Mouse (Mus musculus): ENCODE results near the gene Ccdc28b.

Ccdc28b gene

DNA sequence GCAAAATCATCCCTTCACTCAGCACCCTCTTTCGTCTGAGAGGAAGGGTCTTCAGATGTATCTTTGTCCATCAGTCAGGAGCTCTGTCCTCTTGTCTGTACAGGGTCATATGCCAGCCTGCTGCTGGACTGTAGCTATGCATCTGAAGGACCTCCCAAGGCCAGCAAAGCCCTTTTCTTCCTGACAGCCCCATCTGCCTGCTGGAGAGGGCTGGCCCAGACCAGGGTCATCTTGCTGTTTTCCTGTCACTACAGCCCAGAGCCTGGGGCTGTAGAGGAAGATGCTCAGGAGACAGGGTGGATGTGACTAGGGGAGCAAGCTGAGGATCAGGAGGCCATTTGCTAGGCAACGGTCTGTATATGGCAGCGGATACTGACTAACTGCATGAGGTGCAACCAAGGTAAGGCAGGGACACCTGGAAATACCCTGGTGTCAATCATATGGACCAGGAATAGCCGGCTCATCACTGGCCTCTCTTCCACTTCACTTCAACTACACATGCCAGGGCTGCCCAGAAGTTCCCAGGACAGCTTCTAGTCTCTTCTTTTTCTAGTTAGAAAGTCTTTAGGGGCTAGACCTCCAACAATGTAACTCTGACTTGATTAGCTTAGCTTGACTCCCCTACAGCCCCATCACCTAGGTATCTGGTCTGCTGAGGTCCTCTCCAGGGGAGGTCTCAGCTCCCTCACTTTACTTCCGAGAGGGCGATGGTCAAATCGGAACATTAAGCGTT, 778 bp downstream of the Ccdc28b start:
- no peak for DNase-seq (ENCODE audit: low read depth, low spot score)

DNA sequence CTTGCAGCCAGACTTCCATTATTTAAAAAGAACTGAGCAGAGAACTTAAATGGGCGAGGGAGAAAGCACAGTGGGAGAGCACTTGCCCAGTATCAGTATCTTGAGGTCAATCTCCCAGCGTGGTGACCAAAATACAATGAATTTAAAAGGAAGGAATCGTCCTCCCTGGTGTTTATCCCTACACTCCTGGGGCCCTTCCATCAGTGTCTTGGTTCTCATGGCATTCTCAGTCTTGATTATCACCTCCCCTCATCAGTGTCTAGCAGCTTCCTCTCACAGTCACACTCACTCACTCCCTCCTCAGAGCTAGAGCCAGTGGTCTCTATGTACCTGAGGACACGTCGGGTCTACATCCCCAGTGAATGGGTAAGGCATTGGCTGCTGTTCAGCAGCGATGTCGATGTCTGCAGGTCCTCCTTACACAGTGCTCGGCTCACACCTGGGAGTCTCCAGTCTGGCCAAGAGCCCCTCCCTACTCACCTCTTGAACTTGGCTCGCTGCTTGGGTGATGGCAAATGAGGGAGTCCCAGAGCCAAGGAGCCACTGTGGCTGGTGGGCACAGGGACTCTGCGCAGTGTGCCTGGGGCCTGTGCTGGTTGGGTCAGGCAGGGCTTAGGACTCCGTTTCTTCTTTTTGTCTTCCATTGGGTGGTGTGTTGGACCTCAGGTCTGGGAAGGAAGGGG, 1.5 kb downstream of the Ccdc28b start:
- DNase-seq (ENCODE audit: low read depth, low spot score): no peak

DNA sequence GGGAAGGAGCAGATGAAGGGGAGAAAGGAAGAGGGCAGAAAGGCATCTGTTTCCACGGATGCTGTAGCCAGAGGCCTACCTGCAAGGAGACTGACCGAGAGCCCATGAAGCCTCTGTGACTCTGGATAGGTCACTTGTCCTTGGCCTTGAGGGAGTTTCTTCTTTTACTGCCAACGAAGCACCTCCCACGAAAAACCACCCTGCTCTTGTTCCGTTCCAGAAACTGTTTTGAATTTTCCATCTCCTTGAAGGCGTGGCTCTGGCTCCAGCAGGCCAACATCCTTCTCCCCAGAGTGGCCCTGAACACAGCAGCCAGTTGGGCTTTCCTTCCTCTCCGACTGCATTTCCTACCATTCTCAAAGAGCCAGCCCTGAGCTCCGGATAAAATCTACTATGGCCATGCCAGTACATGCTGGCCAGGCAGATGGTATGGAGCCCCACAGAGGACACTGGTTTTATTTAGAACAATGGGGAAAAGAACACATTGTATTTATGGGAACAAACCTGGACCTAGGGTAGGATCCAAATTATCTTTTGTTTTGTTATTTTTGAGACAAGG, 2.4 kb downstream of the Ccdc28b start:
- DNase-seq (ENCODE audit: low read depth, low spot score): no peak

DNA sequence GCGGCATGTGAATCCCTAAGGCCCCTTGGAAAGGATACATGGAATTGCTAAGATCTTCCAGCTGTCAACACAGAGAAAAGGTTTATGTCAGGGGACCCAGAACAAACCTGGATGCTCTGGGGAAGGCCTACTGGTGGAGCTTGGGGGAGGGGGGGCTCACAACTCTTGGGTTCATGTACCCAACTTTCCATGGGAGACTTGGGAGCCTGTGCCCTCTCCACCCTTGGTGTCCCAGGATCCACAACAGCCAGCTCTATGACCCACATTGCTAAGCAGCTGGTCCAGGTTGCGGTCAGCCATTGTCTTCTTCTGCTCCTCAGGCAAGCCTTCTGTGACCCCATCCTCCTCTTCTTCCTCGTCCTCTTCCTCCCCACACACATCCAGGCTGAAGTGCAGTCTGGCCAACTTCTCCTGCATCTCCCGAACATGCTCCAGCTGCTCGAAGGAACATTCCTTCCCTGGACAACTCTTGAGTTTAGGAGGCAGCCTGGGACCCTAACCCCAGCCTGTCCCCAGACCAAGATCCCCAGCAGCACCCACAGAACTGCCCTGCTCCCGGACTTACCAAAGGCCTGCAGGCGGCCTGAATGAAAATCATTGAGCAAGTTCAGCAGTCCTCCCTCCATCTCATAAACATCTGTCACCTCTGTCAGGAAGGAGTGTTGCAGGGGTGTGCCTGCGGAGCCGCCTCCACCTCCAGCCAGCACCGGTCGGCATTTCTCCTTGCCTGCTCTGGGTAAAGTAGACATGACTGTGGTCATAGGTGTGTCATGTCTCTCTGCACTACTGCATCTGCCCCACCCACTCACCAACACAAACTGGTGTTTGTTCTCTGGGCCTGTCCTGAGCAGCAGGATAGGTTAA, 3.1 kb downstream of the Ccdc28b start:
- no peak for DNase-seq (ENCODE audit: low read depth, low spot score)

DNA sequence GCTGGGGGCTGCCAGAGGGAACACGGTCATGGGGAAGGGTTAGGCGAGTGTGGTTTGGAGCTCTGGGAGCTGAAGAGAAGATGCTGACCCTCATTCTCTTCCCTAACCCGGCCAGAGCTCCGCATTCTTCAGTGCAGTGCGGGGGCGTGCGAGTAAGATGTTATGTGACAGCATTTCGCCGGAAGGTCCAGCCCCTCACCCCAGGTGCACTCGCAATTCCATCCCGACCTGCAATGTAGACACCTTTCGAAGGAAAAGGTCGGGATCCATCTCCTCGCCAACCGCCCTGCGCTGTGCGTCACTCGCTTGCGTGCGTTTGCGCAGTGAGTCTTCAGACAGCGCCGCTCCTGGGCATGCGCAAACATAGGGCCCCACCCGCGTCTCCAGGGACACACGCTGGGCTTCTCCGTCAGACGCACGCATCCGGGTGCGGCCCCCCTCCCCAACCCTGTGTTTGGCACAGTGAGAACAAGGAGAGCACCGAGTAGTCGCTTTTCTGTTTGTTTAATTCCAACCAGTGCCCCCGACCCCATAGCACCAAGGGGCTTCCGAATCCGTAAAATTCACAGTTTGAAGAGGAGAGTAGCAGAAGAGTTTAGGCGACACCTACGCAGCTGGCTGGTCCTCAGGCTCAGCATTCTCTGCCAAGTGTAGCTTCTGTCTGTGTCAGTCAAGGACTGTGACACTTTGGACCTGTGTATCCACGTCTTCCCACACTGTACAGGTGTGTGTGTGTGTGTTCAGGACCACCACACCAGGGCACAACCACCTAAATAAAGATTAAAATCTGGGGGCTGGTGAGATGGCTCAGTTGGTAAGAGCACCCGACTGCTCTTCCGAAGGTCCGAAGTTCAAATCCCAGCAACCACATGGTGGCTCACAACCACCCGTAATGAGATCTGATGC, 4.7 kb downstream of the Ccdc28b start, which contains the start of gene Iqcc:
Iqcc (minus strand) TSS at position 314 of the 906 bp plus-strand sequence.
- DNase-seq (ENCODE audit: low read depth, low spot score): peak; percentile 88

DNA sequence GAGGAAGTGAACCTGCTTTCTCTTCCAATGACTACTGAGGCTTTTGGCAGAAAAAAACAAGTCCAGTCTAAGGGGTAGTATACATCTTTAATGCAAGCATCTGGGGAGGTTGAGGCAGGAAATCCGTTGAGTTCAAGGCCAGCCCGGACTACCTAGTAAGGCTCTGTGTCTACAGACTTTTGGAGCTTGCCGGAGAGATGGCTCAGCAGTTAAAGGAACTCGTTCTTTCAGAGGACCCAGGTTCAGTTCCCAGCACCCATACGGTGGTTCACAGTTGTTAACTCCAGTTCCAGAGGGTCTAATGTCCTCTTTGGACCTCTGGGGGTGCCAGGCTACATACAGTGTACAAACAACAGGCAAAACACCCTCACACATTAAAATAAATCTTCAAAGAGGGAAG, 5.7 kb downstream of the Ccdc28b start:
- no peak for DNase-seq (ENCODE audit: low read depth, low spot score)

DNA sequence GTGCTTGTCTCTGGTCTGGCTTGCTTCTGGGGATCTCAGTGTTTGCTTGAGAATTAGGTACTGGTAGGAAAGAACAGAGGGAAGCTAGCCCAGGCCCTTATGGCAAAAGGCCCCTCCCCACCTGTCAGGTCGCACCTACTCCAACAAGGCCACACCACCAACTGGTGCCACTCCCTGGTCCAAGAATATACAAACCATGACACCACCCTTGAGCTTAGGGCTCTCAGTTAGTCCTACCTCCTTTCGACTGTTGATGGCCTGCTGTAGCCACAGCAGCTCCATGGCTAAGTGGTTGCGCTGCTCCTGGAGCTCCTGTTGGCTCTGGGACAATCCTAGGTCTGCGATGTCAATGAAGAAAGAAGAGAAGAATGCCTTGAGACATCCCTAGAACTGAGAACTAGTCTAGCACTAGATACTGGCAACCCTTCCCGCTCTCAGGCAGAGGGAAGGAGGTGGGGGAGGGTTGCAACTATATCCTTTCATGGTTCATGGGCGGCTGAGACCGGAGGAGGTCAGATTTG, 6.6 kb downstream of the Ccdc28b start:
- DNase-seq (ENCODE audit: low read depth, low spot score): no peak

DNA sequence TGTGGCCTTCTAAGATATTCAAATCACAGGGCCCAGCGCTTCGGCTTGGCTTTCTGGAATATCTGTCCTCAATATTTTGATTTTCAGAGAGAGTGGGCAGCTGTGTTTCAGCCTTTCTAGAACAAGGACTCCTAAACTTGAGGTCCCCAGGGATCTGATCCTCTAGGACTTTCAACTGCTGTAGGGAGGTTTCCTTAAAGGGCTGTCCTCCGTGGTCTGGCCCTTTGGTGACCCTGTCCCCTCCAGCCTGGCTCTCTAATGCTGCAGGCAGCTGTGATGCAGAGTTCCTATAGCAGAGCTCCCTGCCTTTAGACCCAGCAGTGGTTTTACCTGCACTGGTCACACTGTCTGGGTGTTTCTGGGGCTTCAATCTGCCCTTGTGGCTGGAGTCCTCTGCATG, 7.1 kb downstream of the Ccdc28b start:
- no peak for DNase-seq (ENCODE audit: low read depth, low spot score)

DNA sequence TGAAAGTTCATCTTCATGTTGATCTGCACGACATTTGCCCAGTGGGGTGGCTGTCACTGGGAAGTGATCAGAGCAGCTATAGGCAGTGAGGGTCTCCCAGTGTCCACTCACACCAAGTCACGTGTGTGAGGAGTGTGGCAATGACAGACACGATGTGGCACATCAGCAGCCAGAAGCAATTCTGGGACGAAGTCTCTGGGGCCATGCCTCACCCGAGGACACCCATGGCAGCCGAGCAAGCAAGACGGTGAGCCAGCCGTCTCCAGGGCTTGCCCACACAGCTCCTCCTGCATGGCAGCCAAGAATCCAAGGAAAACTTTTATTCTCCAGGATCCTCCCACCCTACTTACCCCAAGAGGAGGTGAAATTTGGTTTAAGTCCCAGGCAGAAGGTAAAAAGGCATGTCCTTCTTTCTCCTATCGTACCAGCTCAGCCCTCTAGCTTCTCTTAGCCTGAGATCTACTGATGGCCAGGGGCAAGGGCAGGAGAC, 7.9 kb downstream of the Ccdc28b start:
- no peak for DNase-seq (ENCODE audit: low read depth, low spot score)

DNA sequence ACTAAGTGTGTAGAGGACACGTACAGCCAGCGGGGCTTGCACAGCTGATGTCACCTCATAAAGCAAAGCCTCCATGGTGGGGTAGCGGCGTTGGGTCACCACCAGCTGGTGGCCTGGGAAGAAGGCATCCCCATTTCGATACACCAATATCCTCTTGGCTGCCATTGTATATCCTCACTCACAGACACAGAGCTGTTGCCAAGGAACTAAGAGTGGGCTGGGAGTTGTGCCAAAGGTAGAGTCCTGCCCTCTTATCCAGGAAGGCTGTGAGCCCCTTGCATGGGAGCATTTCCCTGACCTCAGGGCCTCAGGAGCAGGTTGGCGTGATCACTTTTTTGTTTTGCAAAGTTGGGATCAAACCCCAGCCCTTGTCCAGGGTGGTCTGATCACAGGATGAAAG, 9.7 kb downstream of the Ccdc28b start, which contains the start of gene Dcdc2b:
Dcdc2b (minus strand) TSS at position 165 of the 400 bp plus-strand sequence.
- DNase-seq (ENCODE audit: low read depth, low spot score): no peak

DNA sequence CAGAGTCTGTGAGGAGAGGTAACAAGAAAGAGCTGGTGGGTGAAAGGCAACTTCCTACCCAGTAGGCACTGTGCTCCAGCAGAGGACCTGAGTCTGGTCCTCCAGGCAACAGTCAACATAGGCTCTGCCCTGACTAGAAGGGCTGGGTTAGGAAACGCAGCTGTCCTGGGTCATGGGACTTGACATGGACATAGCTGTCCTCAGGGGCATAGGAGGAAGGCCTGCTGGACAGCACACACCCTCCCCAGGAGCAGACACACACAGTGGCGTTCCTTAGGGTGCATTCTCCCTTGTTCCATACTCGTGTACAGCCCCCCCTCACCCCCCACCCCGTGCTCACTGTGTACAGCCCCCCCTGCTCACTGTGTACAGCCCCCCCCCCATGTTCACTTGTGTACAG, 13.3 kb downstream of the Ccdc28b start:
- DNase-seq (ENCODE audit: low read depth, low spot score): no peak

DNA sequence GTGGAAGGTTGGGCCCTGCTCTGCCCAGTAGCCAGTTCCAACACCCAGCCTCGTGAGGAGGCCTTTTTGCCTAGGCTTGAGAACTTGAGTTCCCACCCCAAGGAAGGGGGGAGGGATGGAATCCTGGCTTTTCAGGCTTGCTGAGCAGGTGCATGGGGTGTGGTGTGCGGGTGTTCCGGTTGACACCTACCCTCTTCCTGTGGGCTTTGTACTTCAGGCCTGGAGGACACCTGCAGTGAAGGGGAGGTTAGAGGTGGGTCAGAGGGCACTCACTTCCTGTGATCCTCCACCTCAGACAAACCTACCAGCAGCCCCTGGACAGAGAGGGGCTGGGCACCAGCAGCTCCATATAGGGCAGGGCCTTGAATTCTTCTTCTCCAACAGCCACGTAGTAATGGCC, 13.7 kb downstream of the Ccdc28b start:
- no peak for DNase-seq (ENCODE audit: low read depth, low spot score)

DNA sequence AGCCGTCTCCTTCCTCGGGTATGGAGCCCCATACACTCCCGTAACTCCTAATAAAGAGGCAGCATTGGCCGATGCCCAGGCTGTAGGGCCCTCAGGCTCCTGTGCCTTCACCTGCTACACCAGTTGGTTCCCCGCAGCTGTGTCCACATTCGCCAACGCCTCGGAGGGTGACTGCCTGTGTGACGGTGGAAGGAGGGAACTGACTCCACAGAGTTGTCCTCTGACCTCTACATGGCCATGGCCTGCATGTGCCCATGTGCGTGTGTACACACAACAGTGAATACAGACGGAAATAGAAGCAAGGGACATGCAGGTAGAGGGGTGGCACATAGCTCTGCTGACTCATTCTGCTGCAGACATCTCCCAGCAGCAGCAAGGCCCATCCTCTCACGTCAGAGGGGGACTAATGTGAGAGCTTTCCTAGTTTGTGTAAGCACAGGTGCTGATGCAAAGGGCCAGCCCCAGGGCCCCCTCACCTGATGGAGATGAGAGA, 14.6 kb downstream of the Ccdc28b start:
- no peak for DNase-seq (ENCODE audit: low read depth, low spot score)

DNA sequence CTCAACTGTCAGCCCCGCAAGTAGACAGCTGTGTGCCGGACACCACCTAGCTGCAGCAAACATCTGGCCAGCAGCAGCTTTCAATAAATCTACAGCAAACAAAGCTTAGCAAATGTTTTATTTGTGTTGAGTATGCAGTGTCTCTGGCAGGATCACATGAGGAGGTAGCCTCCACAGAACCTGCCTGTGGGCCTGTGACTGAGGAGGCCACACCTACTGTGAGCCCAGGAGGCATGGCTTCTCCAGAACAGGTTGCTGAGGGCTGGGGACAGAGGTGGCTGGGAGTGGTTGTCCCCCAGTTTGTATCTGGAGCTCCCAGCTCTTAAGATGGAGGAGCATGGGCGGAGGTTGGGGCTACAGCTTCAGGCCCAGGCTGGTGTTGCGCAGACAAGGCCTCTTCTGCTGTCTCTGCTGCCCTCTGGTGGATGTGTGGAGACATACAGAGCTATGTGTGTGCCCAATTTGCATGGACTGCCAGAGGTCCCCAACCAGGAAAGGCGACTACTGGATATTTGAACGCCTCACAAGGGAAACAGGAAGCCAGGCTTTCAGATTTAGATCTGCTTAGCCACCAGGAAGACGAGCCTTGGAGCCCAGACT, 15.2 kb downstream of the Ccdc28b start:
- peak; percentile 79 for DNase-seq (ENCODE audit: low read depth, low spot score)

DNA sequence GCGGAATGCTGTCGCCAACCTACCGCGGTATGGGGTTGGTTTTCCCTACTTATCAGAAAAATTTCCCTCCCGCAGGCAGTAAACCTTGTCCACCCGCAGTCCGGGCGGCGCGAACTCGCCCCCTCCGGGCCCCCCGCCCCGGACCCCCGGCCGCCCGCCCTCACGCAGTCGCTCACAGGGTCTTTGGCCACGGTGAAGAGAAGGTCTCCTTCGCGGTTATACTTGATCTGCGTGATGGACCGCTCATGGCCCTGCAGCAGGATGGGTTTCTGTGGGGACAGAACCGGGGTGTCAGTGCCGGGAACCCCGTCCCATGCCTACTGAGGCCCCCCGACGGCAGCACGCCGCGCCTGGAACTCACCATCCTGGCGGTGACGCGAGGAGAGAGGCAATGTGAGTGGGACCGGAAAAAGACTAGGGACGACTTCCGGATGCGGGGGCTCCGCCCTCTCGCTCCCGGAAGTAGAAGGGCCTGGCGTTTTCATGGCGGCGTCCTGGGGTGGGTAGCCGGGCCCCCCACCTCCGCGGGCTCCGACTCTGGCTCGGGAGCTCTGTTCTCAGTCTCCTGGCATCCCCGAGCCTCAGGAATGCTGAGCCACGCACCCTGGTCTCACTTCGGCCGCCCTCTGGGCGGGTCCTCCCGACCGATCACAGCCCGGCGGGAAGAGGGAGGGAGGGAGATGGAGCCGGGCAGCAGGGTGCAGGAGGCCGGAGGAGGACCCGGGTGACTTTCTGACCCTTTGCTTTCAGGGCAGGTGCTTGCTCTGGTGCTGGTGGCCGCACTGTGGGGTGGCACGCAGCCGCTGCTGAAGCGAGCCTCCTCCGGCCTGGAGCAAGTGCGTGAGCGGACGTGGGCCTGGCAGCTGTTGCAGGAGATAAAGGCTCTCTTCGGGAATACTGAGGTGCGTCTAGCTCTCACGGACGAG, 23.3 kb downstream of the Ccdc28b start, which contains the start of the genes Eif3i and Tmem234:
Eif3i (minus strand) TSS at position 416 of the 926 bp plus-strand sequence.
Tmem234 (plus strand) TSS at position 436 of the 926 bp plus-strand sequence.
- peak; percentile 68 for DNase-seq (ENCODE audit: low read depth, low spot score)

DNA sequence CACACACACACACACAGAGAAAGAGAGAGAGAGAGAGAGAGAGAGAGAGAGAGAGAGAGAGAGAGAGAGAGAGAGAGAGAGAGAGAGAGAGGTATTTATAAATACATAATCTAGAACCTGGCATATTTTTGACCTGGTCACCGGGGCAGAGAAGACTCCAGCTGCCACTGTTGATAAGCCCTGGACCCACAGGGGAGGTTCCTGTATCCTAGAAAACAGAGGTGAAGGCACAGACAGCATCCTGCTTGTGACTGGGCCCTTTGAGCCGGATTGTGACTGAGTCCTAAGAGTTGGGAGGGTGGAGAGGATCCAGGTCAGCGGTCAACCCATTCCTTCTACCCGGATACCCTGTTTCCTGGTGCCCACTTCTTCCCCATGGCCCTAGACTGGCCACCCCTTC, 34.9 kb downstream of the Ccdc28b start:
- no peak for DNase-seq (ENCODE audit: low read depth, low spot score)

DNA sequence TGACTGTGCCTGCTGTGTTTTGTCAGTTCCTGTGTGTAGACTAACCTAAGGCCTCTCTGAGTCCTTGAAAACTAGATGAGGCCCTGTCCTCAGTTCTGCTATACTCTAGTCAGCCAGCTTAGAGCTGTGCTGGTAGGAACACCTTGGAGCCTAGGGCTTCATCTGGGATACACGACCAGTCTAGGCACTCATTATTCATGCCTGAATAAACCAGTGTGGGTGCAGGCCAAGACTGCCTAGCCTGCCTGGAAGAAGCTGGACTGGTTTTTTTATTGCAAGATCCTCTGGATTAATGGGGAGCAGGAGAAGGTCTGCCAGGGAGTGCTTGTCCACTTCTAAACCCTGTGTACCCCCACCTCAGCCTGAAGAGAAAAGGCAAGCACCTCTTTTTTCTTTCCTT, 36.8 kb downstream of the Ccdc28b start:
- DNase-seq (ENCODE audit: low read depth, low spot score): no peak

DNA sequence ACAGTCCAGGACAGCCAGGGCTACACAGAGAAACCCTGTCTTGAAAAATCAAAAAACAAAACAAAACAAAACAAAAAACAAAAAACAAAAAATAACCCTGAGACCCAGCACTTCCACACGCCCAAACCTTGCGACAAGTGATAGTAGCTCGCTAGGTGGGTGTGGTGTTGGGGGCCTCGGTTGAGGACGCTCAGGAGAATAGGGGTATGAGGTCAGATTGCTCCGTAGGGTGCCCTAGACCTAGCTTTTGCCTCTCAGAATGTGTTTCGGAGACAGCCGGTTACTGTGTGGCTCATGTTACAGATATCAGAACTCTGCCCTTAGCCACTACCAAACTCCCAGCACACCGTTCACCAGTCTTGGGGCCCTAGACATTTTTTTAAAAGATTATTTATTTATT, 38.0 kb downstream of the Ccdc28b start:
- DNase-seq (ENCODE audit: low read depth, low spot score): no peak

Measured in retina, postnatal 7 days (tissue).